Mouse (Mus musculus): Measurements from ENCODE around the gene Hhat.

The Hhat gene

DNA sequence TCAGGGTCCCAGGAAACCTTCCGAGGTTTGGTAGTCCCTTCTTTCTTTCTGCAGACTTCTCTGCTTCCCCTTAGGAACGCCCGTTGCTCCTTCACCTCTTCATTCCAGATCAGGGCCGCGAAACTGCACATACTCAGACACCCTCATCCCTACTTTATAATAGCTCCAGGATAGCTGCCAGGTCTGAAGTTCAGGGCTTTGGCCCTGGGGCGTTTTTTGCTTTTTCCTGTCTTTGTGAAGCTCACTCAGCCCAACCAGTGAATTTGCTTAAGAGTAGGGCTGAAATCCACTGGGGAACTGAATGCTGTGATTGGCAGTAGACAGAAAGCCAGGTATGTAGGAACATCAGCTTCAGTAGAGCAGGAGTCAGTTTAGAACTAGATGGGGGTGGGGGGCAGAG, 293.5 kb downstream of the Hhat start:
- DNase-seq = no peak

DNA sequence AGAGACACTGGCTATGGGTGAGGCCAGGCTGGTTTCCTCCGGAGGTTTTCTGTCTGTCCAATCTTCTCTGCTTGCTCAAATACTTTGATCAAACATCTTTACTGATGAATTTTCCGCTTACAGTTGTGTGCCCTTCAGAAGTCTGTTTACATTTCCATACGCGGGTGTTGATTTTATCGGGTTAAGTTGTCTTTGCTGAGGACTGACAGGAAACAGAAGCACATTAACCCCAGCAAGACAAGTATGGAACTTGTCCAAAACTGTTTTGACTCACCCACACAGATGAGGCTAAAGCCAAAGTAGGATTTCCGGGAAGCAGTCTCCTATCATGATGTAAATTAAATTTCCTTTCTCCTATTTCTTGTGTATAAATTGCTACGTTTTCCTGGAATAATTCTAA, 294.3 kb downstream of the Hhat start:
- no peak for DNase-seq

DNA sequence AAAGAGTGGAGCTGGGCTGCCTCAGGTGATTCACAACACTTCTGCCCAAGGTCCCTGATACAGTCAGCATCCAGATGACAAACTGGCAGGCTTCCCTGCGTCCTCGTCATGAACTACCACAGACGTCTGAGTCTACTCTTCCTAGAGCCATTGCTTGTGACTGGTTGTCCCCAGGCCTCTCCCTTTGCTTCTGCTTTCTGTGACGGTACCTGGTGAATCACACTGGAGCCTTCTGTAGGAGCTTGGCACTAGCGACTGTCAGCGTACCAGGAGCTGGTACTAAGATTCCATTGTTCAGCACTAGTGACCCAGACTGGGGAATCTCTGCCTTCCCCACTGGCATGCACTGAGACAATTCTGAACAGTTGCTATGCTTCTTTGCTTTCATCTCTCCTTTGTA, 297.9 kb downstream of the Hhat start:
- DNase-seq = no peak

DNA sequence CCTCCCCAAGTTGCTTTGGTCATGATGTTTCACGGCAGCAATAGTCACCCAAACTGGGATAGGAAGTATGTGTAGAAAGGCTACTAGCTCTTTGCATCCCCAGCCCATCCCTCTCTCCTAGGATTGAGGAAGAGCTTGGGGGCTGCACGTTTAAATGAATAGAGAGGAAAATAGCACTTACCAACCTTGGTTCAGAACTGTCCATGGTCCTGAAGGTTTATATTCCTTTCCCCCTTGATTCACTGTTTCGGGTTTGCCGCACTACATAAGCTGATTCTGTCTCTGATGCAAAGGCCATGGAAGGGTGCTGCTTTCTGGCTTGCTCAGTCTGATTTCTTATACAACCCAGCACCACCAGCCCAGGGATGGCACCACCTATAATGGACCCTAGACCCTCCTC, 298.7 kb downstream of the Hhat start:
- no peak for DNase-seq

DNA sequence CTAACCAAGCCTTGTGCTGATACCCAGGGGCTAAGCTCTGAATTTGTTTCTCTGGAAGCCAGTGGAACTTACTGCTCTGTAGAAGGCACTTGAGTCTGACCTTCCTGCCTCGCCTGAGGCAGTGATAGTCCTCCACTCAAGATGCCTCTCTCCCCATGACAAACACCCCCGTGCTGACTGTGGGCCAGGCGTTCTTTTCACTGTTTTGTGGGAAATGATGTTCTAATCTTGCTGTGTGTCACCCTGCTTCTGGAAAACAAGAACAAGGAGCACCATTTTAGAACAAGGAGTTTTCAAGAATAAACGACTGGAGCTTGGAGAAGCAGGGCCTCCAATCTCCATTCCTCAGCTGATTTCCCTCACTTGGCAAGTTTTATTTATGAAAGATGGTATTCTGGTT, 307.3 kb downstream of the Hhat start:
- DNase-seq = no peak

DNA sequence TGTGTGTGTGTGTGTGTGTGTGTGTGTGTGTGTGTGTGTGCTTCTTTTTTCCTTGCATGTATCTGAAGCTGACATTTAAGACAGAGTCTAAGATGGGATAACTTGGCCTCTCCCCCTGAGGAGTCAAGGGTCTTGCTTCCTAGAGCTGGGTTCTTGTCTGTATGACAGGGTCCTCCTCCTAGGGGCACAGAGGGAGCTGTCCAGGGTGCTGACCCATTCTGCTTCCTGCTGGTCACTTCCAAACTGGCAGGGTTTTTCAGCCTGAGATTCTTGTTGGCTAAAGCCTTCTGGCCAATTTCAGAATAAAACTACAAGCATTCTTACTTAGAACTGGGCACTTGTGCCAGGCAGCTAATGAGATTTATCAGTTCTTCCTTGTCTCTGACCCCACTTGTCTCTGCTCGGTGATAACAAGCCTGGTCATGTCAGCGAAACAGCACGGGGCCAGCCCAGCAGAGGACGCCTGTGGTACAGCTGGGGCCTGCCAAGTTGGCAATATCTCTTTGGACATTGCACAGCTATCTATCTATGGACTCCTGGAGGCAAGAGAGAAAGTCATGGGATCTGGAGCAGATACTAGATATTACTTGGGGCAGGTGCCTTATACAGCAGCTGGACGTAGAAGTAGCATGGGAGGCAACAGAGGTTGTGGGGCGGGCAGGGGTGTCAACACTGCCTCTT, 313.4 kb downstream of the Hhat start:
- DNase-seq = no peak

DNA sequence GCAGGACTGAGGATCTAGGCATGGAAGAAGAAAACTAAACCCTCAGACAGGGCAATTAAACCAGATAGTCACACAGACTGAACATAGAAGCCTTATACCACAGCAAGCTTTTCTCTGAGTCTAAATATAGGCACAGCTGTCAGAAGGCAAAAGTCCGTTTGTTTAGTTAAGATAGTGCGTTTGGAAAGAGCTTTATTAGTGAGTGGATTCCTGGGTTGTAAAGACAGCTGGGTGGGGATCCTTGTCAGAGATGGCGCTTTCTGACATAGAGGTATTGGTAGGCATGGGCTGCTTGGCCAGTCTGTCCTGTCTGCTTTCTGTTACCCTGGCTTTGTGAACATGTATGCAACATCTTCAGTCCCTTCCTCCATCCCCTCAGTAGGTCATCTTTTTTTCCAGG, 314.0 kb downstream of the Hhat start:
- DNase-seq = no peak

DNA sequence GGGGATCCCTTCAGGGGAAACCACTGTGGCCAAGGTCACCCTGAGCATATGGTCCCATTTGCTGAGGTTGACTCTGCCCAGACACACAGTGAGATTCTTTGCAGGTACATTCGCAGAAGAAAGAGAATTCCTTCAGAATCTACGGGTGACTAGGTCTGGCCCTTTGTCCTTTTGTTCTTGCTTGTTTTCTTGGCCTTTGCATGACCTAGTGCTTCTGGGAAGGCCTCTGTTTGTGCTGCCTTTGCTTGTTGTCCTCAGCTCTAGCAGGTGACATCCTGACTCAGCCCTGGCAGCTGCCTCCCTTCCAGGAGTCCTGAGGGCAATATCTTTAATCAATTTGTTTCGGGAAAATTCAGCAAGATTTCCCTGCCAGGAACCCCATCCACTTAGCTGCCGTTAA, 316.0 kb downstream of the Hhat start:
- no peak for DNase-seq

DNA sequence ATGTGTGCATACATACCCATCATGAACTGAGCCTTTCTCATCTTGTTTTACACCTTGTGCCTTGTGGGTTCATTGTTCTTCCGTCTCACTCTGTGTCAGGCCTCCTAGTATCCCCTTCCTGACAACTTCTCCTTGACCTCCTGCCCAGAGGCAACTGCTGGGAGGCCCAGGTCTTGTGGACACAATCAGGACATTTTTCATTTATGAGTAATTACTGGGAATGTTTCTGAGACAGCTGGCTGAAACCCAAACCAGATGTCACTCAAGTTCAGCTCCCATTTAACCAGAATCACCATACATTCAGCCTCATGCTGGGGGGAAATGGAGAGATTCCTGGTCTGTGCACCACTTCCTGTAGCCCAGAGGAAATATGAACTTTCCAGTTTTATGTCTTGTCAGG, 316.5 kb downstream of the Hhat start:
- DNase-seq = no peak

DNA sequence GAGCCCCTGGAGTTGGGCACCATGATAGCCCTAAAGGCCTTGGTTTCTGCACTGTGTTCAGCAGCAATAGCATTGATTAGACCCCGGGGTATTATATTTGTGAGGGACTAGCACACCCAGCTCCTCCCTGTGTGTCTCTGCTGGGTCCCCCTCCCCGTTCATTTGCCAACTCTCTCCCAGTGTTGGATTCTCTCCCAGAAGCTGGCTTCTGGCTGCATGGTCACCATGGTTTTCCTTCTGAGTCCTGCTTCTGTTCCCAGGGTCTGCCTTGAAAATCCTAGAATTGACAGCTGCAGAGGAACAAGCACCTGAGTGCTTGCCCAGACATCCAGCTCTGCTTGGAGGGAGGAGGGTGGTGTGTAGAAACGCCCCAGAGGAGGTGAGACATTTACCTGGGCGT, 319.3 kb downstream of the Hhat start:
- no peak for DNase-seq

DNA sequence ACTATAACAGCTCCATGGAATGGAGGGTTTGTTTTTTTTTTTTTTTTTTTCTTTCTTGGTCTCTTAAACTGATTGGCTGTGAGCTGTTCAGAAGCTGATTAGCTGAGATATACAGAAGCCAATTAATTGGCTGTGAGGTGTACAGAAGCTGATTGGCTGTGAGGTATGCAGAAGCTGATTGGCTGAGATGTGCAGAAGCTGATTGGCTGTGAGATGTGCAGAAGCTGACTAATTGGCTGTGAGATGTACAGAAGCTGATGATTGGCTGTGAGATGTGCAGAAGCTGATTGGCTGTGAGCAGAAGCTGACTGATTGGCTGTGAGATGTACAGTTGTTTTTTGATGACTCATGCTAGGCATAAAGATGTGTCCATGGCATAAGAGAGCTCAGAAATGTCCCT, 320.6 kb downstream of the Hhat start:
- DNase-seq = no peak

DNA sequence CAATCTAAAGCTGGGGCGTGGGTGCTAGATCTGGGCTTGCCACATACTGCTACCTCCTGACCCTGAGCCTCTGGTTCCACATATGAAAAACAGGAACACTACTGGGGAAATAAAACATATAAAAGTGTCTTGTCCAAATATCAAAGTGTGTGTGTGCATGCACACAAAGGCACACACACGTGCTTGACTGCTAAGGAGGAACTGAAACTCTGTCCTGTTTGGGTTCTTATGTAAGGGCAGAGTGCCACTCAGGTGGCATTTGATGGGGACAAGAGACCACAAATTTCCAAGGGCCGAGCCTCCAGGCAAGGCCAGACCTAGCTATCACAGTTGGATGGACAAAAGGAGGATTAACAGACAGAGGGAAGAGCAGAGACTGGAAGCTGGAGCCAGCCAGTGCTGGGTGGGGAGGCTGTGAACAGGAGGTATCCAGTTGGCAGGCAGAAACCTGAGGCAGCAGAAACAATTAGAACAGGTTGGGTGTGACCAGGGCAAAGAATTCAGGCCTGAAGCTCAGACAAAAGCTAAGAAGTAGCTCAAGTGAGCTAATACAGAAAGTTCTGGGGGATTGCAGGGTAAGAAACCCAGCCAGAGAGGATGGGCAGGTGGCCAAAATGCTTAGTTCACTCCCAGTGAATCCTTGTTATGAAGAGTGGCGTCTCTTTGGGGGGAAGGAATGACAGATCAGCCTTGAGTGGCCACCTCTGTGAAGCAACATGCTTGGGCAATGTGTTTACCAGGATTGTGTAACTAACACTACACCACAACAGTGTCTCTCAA, 321.3 kb downstream of the Hhat start:
- no peak for DNase-seq

DNA sequence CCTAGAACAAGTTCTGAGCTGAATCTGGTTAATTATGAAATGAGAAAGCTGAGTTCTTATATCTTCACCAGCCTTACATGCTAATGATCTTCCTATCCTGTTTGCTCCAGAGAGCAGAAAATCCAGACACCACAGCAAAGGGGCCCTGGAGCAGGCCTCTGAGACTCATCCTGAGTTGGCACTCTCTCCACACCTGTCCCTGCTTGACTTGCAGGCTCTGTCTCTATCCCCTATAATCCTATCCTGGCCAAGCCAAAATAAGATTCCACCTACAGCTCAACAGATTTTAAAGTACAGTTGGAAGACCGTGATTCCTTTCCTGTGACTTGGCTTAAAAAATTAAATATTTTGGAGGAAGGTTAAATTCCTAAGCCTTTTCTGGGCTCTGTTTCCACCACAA, 322.5 kb downstream of the Hhat start:
- DNase-seq = no peak

DNA sequence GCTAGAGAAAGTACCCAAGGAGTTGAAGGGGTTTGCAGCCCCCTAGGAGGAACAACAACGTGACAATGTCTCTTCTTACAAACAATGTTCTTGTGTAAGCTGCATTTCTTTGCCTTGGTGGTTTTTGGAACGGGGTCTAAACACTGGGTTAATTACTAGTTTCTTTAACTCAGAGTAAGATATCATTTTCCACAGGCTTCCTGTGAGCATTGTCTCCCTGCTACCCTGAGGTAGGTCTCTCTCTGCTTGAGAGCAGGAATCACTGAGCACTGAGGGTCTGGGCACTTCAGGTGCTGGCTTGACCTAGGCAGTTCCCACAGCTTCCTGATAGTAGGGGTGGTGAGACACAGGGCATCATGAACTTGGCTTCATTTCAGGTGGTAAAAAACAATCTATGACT, 323.4 kb downstream of the Hhat start:
- no peak for DNase-seq

Measured in kidney, adult 18-20 months (tissue).